Mouse (Mus musculus) B cell, adult (primary cell): ENCODE data around the gene Gm4559. TPM values are rescaled to one million over a fixed set of nuclear protein-coding genes. Genes with fewer than 3 reads are reported as not detected.

Experiments
- total RNA-seq: library from RNA; stranded (reverse); gene quantifications from 4 replicates; pipeline ENCODE4 v1.2.4, GENCODE M21; 2023; ENCODE audit not compliant: inconsistent age

The Gm4559 gene
- not detected in 4 replicates for total RNA-seq

DNA sequence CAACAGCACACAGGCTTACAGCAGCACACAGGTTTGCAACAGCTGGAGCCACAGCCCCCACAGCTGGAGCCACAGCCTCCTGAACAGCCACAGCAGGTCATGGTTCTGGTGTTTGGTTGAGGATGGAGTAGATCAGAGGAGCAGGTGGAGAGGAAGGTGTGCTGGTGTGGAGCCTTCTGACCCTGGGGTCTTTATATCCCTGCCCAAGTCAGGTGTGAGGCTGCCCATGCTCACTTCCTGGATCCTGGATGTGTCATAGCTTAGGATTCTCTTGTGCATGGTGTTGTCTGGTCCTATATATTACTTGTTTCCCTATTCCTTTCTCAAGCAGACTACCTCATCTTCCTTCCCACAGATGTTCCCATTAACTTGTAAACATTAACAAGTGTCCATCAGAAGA, at the start of gene Gm4559:
TSS of gene Gm4559 (minus strand) at position 101 of the 400 bp plus-strand sequence.

GRCm38 (mm10) chr7:142303249-142303648, 29.1 kb upstream of the Gm4559 start, which contains the start of gene Krtap5-4:
Krtap5-4 (plus strand) TSS chr7:142303549.

DNA sequence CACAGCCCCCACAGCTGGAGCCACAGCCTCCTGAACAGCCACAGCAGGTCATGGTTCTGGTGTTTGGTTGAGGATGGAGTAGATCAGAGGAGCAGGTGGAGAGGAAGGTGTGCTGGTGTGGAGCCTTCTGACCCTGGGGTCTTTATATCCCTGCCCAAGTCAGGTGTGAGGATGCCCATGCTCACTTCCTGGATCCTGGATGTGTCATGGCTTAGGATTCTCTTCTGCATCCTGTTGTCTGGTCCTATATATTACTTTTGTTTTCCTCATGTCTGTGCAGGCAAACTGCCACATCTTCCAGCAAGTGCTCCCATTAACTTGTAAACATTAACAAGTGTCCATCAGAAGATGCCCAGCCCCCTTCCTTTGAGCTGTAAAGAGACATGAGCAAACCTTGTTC, 22.9 kb upstream of the Gm4559 start, which contains the start of gene Krtap5-1:
TSS of gene Krtap5-1 (minus strand) at position 101 of the 400 bp plus-strand sequence.

DNA sequence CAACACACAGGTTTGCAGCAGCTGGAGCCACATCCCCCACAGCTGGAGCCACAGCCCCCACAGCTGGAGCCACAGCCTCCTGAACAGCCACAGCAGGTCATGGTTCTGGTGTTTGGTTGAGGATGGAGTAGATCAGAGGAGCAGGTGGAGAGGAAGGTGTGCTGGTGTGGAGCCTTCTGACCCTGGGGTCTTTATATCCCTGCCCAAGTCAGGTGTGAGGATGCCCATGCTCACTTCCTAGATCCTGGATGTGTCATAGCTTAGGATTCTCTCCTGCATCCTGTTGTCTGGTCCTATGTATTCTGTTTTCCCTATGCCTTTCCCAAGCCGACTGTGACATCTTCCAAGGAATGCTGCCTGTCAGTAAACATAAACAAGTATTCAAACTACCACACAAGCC, 15.9 kb downstream of the Gm4559 start, which contains the start of gene Gm2431:
TSS of gene Gm2431 (minus strand) at position 101 of the 400 bp plus-strand sequence.

GRCm38 (mm10) chr7:142240978-142241377, 33.2 kb downstream of the Gm4559 start, which contains the start of gene Gm40460:
Gm40460 (minus strand) TSS chr7:142241078.

GRCm38 (mm10) chr7:142229871-142230270, 44.3 kb downstream of the Gm4559 start, which contains the start of gene Krtap5-5:
Krtap5-5 (minus strand) TSS chr7:142229971.

Other genes starting within 250 kb of the Gm4559 start
- 34.0 to 35.6 TPM (median 34.9 TPM) in 4 replicates for gene Mob2, start 213.3 kb downstream of the Gm4559 start, total RNA-seq
- 2.3 to 4.8 TPM (median 3.5 TPM) in 4 replicates for gene Dusp8, start 178.5 kb downstream of the Gm4559 start, total RNA-seq
- not detected in 4 replicates for gene Gm45618, start 153.6 kb downstream of the Gm4559 start, total RNA-seq
- gene Gm39115, start 138.3 kb downstream of the Gm4559 start, total RNA-seq = not detected in 4 replicates
- not detected in 4 replicates for gene Gm45337, start 129.8 kb downstream of the Gm4559 start, total RNA-seq
- not detected in 4 replicates for gene Gm29735, start 117.2 kb downstream of the Gm4559 start, total RNA-seq
- not detected in 4 replicates for gene Gm4553, start 108.6 kb downstream of the Gm4559 start, total RNA-seq
- not detected in 4 replicates for gene Krtap5-2, start 98.4 kb downstream of the Gm4559 start, total RNA-seq
- gene Gm10153, start 84.0 kb downstream of the Gm4559 start, total RNA-seq = not detected in 4 replicates
- gene Krtap5-3, start 73.0 kb downstream of the Gm4559 start, total RNA-seq = not detected in 4 replicates
- not detected in 4 replicates for gene Gm7579, start 62.5 kb downstream of the Gm4559 start, total RNA-seq
- gene Krtap5-5, start 44.4 kb downstream of the Gm4559 start, total RNA-seq = not detected in 4 replicates
- gene Gm40460, start 33.3 kb downstream of the Gm4559 start, total RNA-seq = not detected in 4 replicates
- gene Gm2431, start 16.0 kb downstream of the Gm4559 start, total RNA-seq = not detected in 4 replicates
- not detected in 4 replicates for gene Krtap5-1, start 22.8 kb upstream of the Gm4559 start, total RNA-seq
- gene Krtap5-4, start 29.2 kb upstream of the Gm4559 start, total RNA-seq = not detected in 4 replicates
- gene Ifitm10, start 99.4 kb upstream of the Gm4559 start, total RNA-seq = not detected in 4 replicates
- gene Gm49369, start 108.3 kb upstream of the Gm4559 start, total RNA-seq = 1.1 TPM in 1 of 4 replicates, not detected in the others
- 73.4 to 77.8 TPM (median 75.5 TPM) in 4 replicates for gene Ctsd, start 113.7 kb upstream of the Gm4559 start, total RNA-seq
- not detected in 4 replicates for gene Syt8, start 160.5 kb upstream of the Gm4559 start, total RNA-seq
- 2.8 to 8.6 TPM (median 4.6 TPM) in 4 replicates for gene Tnni2, start 167.4 kb upstream of the Gm4559 start, total RNA-seq
- 819 to 878 TPM (median 864 TPM) in 4 replicates for gene Lsp1, start 186.4 kb upstream of the Gm4559 start, total RNA-seq
- 27.0 to 41.7 TPM (median 32.3 TPM) in 4 replicates for gene Tnnt3, start 224.5 kb upstream of the Gm4559 start, total RNA-seq